Mouse (Mus musculus) MEL (cell line): Measurements from ENCODE around the gene Nrp1.

ENCODE experiments used
- CTCF ChIP-seq, 3 experiments: IDR thresholded peaks in 2 of 3; conservative IDR thresholded peaks in 1 of 3; 2 replicates each; pipeline ENCODE4 v1.5.1; 2011 to 2012; ENCODE audit warnings: low read length in 3 of 3, low read depth in 2 of 3, mild to moderate bottlenecking in 2 of 3, improper control_type of control experiment in 1 of 3, inconsistent platforms in 1 of 3, mixed read lengths in 1 of 3, moderate library complexity in 1 of 3; ENCODE audit not compliant: control insufficient read depth in 1 of 3, insufficient read depth in 1 of 3, poor library complexity in 1 of 3, severe bottlenecking in 1 of 3
- EP300 ChIP-seq, 2 experiments: IDR thresholded peaks; 2 replicates each; pipeline ENCODE4 v1.6.1; 2011; ENCODE audit warnings: improper control_type of control experiment in 2 of 2, low read length in 2 of 2, low read depth in 1 of 2, mild to moderate bottlenecking in 1 of 2
- MAFK ChIP-seq: IDR thresholded peaks from 2 replicates; pipeline ENCODE4 v1.6.1; 2011; ENCODE audit warnings: low read depth, mild to moderate bottlenecking, low read length, improper control_type of control experiment, borderline replicate concordance
- MXI1 ChIP-seq: IDR thresholded peaks from 2 replicates; pipeline ENCODE4 v1.6.1; 2011; ENCODE audit warnings: mild to moderate bottlenecking, low read depth, low read length, improper control_type of control experiment
- ZNF384 ChIP-seq: IDR thresholded peaks from 2 replicates; pipeline ENCODE4 v1.6.1; 2012; ENCODE audit warnings: low read depth, mild to moderate bottlenecking, inconsistent platforms, low read length, improper control_type of control experiment

- TF ChIP-seq MXI1 (no peak), ZNF384 (no peak), EP300 (IDR thresholded peaks at IDR 0.05; ENCODE audit: low read depth in 1 of 2, low read length in 2 of 2) (no peak), CTCF (IDR thresholded peaks at IDR 0.05 in 2 of 3, conservative IDR thresholded peaks at IDR 0.05 in 1 of 3; ENCODE audit: control insufficient read depth in 1 of 3, insufficient read depth in 1 of 3, low read depth in 2 of 3, low read length in 3 of 3, poor library complexity in 1 of 3, severe bottlenecking in 1 of 3) (no peak), MAFK (no peak)
Observed at GRCm38 (mm10) chr8:128391182-128391760, 32.9 kb downstream of the Nrp1 start.
